Mouse (Mus musculus) adrenal gland, adult 18-20 months (tissue): ENCODE data around the gene Gm9639. TPM values are rescaled to one million over a fixed set of nuclear protein-coding genes. Genes with fewer than 3 reads are reported as not detected.
"Not testable (repeated sequence)": the region's sequence is repeated elsewhere in the genome, so short reads cannot be mapped to it uniquely, and the experiment has no call there.

Experiments
- DNase-seq, 2 experiments: peaks; one replicate each; pipeline ENCODE4 v3.0.0; 2021 to 2022; ENCODE audit warnings: low spot score in 2 of 2
- long read RNA-seq, 2 experiments: library from polyadenylated mRNA; stranded (forward); transcript quantifications; one replicate each; pipeline ENCODE4 v2.0.0; 2021
- total RNA-seq, 2 experiments: library from RNA; stranded (reverse); gene quantifications; 1 replicate in 1 of 2; 2 replicates in 1 of 2; pipeline ENCODE4 v1.2.3; 2021

The Gm9639 gene
- not detected for total RNA-seq
- long read RNA-seq, experiment 1: 0 reads
- long read RNA-seq, experiment 2: 0 reads

- DNase-seq: no peak
Observed at GRCm38 (mm10) chr10:77794976-77795375, at the start of gene Gm9639. Gm9639 (minus strand) TSS chr10:77795076.

- DNase-seq: no peak
Observed at GRCm38 (mm10) chr10:77839006-77839405, 44.1 kb upstream of the Gm9639 start.

GRCm38 (mm10) chr10:77835647-77836046 is 40.8 kb upstream of the Gm9639 start, which contains the start of gene Krtap10-10:
Krtap10-10 (plus strand) TSS chr10:77835947.
- DNase-seq: no peak

GRCm38 (mm10) chr10:77826951-77827350 is 32.1 kb upstream of the Gm9639 start, which contains the start of gene Krtap10-4:
Krtap10-4 (minus strand) TSS chr10:77827095.
- DNase-seq: no peak

- DNase-seq: no peak
Observed at GRCm38 (mm10) chr10:77819203-77819602, 24.3 kb upstream of the Gm9639 start.

- DNase-seq: no peak
Observed at GRCm38 (mm10) chr10:77818523-77818922, 23.6 kb upstream of the Gm9639 start.

GRCm38 (mm10) chr10:77815514-77815913 is 20.6 kb upstream of the Gm9639 start:
- no peak for DNase-seq

- no peak for DNase-seq
Observed at GRCm38 (mm10) chr10:77814382-77814781, 19.5 kb upstream of the Gm9639 start, which contains the start of gene Gm2696. Gm2696 (plus strand) TSS chr10:77814682.

- no peak for DNase-seq
Observed at GRCm38 (mm10) chr10:77811743-77812142, 16.9 kb upstream of the Gm9639 start, which contains the start of gene Gm9507. Gm9507 (minus strand) TSS chr10:77811843.

GRCm38 (mm10) chr10:77804095-77804494 is 9.2 kb upstream of the Gm9639 start:
- DNase-seq: no peak

GRCm38 (mm10) chr10:77798921-77799508 is 4.1 kb upstream of the Gm9639 start, which contains the start of gene Gm19668:
Gm19668 (minus strand) TSS chr10:77799133.
- no peak for DNase-seq

GRCm38 (mm10) chr10:77798164-77798920 is 3.5 kb upstream of the Gm9639 start:
- not testable (repeated sequence) for DNase-seq

- DNase-seq: no peak
Observed at GRCm38 (mm10) chr10:77797677-77798076, 2.8 kb upstream of the Gm9639 start.

GRCm38 (mm10) chr10:77788621-77789020 is 6.3 kb downstream of the Gm9639 start:
- DNase-seq: no peak

GRCm38 (mm10) chr10:77787876-77788275 is 7.0 kb downstream of the Gm9639 start, which contains the start of gene Gm7137:
Gm7137 (minus strand) TSS chr10:77788200.
- DNase-seq: not testable (repeated sequence)

GRCm38 (mm10) chr10:77783396-77783795 is 11.5 kb downstream of the Gm9639 start:
- not testable (repeated sequence) for DNase-seq

GRCm38 (mm10) chr10:77782442-77782841 is 12.4 kb downstream of the Gm9639 start, which contains the start of gene Gm3250:
Gm3250 (minus strand) TSS chr10:77782542.
- DNase-seq: not testable (repeated sequence)

GRCm38 (mm10) chr10:77776844-77777243 is 18.0 kb downstream of the Gm9639 start, which contains the start of gene Gm7138:
Gm7138 (minus strand) TSS chr10:77776944.
- DNase-seq: not testable (repeated sequence)

GRCm38 (mm10) chr10:77772142-77772541 is 22.7 kb downstream of the Gm9639 start:
- not testable (repeated sequence) for DNase-seq

GRCm38 (mm10) chr10:77771225-77771624 is 23.7 kb downstream of the Gm9639 start, which contains the start of gene Gm3238:
Gm3238 (minus strand) TSS chr10:77771325.
- not testable (repeated sequence) for DNase-seq

- no peak for DNase-seq
Observed at GRCm38 (mm10) chr10:77769727-77770126, 25.1 kb downstream of the Gm9639 start.

- not testable (repeated sequence) for DNase-seq
Observed at GRCm38 (mm10) chr10:77759582-77759981, 35.3 kb downstream of the Gm9639 start, which contains the start of gene Gm3233. Gm3233 (minus strand) TSS chr10:77759682.
